Mouse (Mus musculus) liver, embryonic 15.5 days (tissue): ENCODE results near the gene Cd96. TPM values are rescaled to one million over a fixed set of nuclear protein-coding genes. Genes with fewer than 3 reads are reported as not detected.

Experiments
- ATAC-seq: fragments of 200-750 bp; cut with Nextera tagmentation; 2 replicates; pipeline ENCODE4 v1.8.0; 2017; ENCODE audit warnings: moderate number of reproducible peaks, mild to moderate bottlenecking, moderate library complexity; ENCODE audit not compliant: insufficient read depth
- H3K27ac ChIP-seq: fragments of 300-500 bp; sonication (generic); replicated peaks from 2 replicates; pipeline ENCODE4 v1.5.1; 2015; ENCODE audit warnings: mild to moderate bottlenecking, inconsistent platforms
- H3K27me3 ChIP-seq: fragments of 300-500 bp; sonication (generic); 2 replicates; pipeline ENCODE4 v1.6.1; 2015; ENCODE audit warnings: mild to moderate bottlenecking, inconsistent platforms
- H3K36me3 ChIP-seq: fragments of 300-500 bp; sonication (generic); replicated peaks from 2 replicates; pipeline ENCODE4 v1.6.1; 2015; ENCODE audit warnings: moderate library complexity, mild to moderate bottlenecking, inconsistent platforms
- H3K4me1 ChIP-seq: fragments of 300-500 bp; sonication (generic); replicated peaks from 2 replicates; pipeline ENCODE4 v1.6.1; 2015; ENCODE audit warnings: inconsistent platforms
- H3K4me2 ChIP-seq: fragments of 300-500 bp; sonication (generic); 2 replicates; pipeline ENCODE4 v1.6.1; 2015; ENCODE audit warnings: moderate library complexity, mild to moderate bottlenecking, inconsistent platforms
- H3K4me3 ChIP-seq: fragments of 300-500 bp; sonication (generic); replicated peaks from 2 replicates; pipeline ENCODE4 v1.5.1; 2015; ENCODE audit warnings: mild to moderate bottlenecking, inconsistent platforms
- H3K9ac ChIP-seq: fragments of 300-500 bp; sonication (generic); 2 replicates; pipeline ENCODE4 v1.6.1; 2015; ENCODE audit warnings: moderate library complexity, mild to moderate bottlenecking, inconsistent platforms
- H3K9me3 ChIP-seq: fragments of 300-500 bp; sonication (generic); replicated peaks from 2 replicates; pipeline ENCODE4 v1.6.1; 2016; ENCODE audit warnings: inconsistent platforms
- WGBS: fragments of 180-500 bp; shearing (Covaris S2); methylation state at CpG from one replicate; pipeline ENCODE4 v1.1.7; 2015; ENCODE audit warnings: mixed read lengths; ENCODE audit not compliant: insufficient replicate concordance; 5-methylcytosine and 5-hydroxymethylcytosine counted together
- polyA plus RNA-seq: library from polyadenylated mRNA; unstranded; fragments of >200 nt; fragmentation: Nextera tagmentation; extraction: Ambion mirVana; gene quantifications from 2 replicates; pipeline ENCODE4 v1.2.1, GENCODE M21; 2015

Gene Cd96
- polyA plus RNA-seq, 1 experiment from 2014 or later = 0.05 TPM

GRCm38 (mm10) chr16:46109536-46109935, 10.5 kb downstream of the Cd96 start:
- Histone ChIP-seq H3K4me1 (no peaks in the 10 kb centered on the region), H3K9ac (no peak overlapping the region), H3K36me3 (no peaks in the 10 kb centered on the region), H3K4me3 (no peak overlapping the region), H3K4me2 (no peak overlapping the region), H3K27ac (no peak overlapping the region), H3K27me3 (no peaks in the 10 kb centered on the region), H3K9me3 (no peaks in the 10 kb centered on the region)
- ATAC-seq = no peak
- 39% methylated on average over 8 of the region's 8 CpGs for WGBS

GRCm38 (mm10) chr16:46107431-46107830, 12.6 kb downstream of the Cd96 start:
- Histone ChIP-seq H3K27me3 (no peaks in the 10 kb centered on the region), H3K36me3 (no peaks in the 10 kb centered on the region), H3K4me2 (no peak overlapping the region), H3K9me3 (no peaks in the 10 kb centered on the region), H3K9ac (no peak overlapping the region), H3K27ac (no peak overlapping the region), H3K4me3 (no peak overlapping the region), H3K4me1 (no peaks in the 10 kb centered on the region)
- WGBS = 20% methylated on average over 4 of the region's 4 CpGs
- ATAC-seq = no peak

GRCm38 (mm10) chr16:46104491-46104890, 15.6 kb downstream of the Cd96 start:
- H3K4me2 ChIP-seq = no peak overlapping the region
- 53% methylated on average over 9 of the region's 9 CpGs for WGBS
- no peak overlapping the region for H3K4me3 ChIP-seq
- no peak overlapping the region for H3K27ac ChIP-seq
- no peak for ATAC-seq
- no peaks in the 10 kb centered on the region for H3K4me1 ChIP-seq
- H3K36me3 ChIP-seq = no peaks in the 10 kb centered on the region
- H3K27me3 ChIP-seq = no peaks in the 10 kb centered on the region
- H3K9ac ChIP-seq = no peak overlapping the region
- no peaks in the 10 kb centered on the region for H3K9me3 ChIP-seq

GRCm38 (mm10) chr16:46101748-46102147, 18.3 kb downstream of the Cd96 start:
- no peaks in the 10 kb centered on the region for H3K36me3 ChIP-seq
- H3K9ac ChIP-seq = no peak overlapping the region
- 13% methylated on average over 2 of the region's 2 CpGs for WGBS
- H3K4me3 ChIP-seq = no peak overlapping the region
- H3K4me1 ChIP-seq = no peaks in the 10 kb centered on the region
- no peaks in the 10 kb centered on the region for H3K27me3 ChIP-seq
- H3K9me3 ChIP-seq = no peaks in the 10 kb centered on the region
- no peak for ATAC-seq
- no peak overlapping the region for H3K4me2 ChIP-seq
- no peak overlapping the region for H3K27ac ChIP-seq

- H3K36me3 ChIP-seq = no peaks in the 10 kb centered on the region
- WGBS = 45% methylated on average over 2 of the region's 2 CpGs
- ATAC-seq = no peak
- no peaks in the 10 kb centered on the region for H3K27me3 ChIP-seq
- H3K9ac ChIP-seq = no peak overlapping the region
- no peak overlapping the region for H3K27ac ChIP-seq
- H3K4me1 ChIP-seq = no peaks in the 10 kb centered on the region
- no peak overlapping the region for H3K4me2 ChIP-seq
- no peaks in the 10 kb centered on the region for H3K9me3 ChIP-seq
- no peak overlapping the region for H3K4me3 ChIP-seq
Measured at GRCm38 (mm10) chr16:46100286-46100685, 19.8 kb downstream of the Cd96 start.

- ATAC-seq = no peak
- no peak overlapping the region for H3K9ac ChIP-seq
- no peaks in the 10 kb centered on the region for H3K27me3 ChIP-seq
- no peak overlapping the region for H3K4me2 ChIP-seq
- no peaks in the 10 kb centered on the region for H3K36me3 ChIP-seq
- no peak overlapping the region for H3K4me3 ChIP-seq
- 63% methylated on average over 9 of the region's 9 CpGs for WGBS
- no peaks in the 10 kb centered on the region for H3K4me1 ChIP-seq
- no peak overlapping the region for H3K27ac ChIP-seq
- H3K9me3 ChIP-seq = no peaks in the 10 kb centered on the region
Measured at GRCm38 (mm10) chr16:46097421-46097820, 22.6 kb downstream of the Cd96 start.

GRCm38 (mm10) chr16:46094478-46094877, 25.6 kb downstream of the Cd96 start:
- Histone ChIP-seq H3K27me3 (no peaks in the 10 kb centered on the region), H3K36me3 (no peaks in the 10 kb centered on the region), H3K4me2 (no peak overlapping the region), H3K9me3 (no peaks in the 10 kb centered on the region), H3K4me1 (no peaks in the 10 kb centered on the region), H3K4me3 (no peak overlapping the region), H3K9ac (no peak overlapping the region), H3K27ac (no peak overlapping the region)
- no peak for ATAC-seq
- WGBS = 42% methylated on average over 2 of the region's 2 CpGs

- no peak overlapping the region for H3K4me3 ChIP-seq
- no peaks in the 10 kb centered on the region for H3K4me1 ChIP-seq
- H3K27me3 ChIP-seq = no peaks in the 10 kb centered on the region
- WGBS = 83% methylated on average over 2 of the region's 2 CpGs
- H3K27ac ChIP-seq = no peak overlapping the region
- no peak overlapping the region for H3K9ac ChIP-seq
- ATAC-seq = no peak
- H3K36me3 ChIP-seq = no peaks in the 10 kb centered on the region
- no peaks in the 10 kb centered on the region for H3K9me3 ChIP-seq
- H3K4me2 ChIP-seq = no peak overlapping the region
Measured at GRCm38 (mm10) chr16:46092935-46093334, 27.1 kb downstream of the Cd96 start.

GRCm38 (mm10) chr16:46086874-46087473, 33.1 kb downstream of the Cd96 start:
- no peak overlapping the region for H3K27ac ChIP-seq
- H3K27me3 ChIP-seq = no peaks in the 10 kb centered on the region
- no peak overlapping the region for H3K4me3 ChIP-seq
- H3K36me3 ChIP-seq = no peaks in the 10 kb centered on the region
- no peaks in the 10 kb centered on the region for H3K4me1 ChIP-seq
- 51% methylated on average over 5 of the region's 5 CpGs for WGBS
- H3K4me2 ChIP-seq = no peak overlapping the region
- H3K9ac ChIP-seq = no peak overlapping the region
- ATAC-seq = no peak
- no peaks in the 10 kb centered on the region for H3K9me3 ChIP-seq

- 63% methylated on average over 3 of the region's 3 CpGs for WGBS
- H3K9me3 ChIP-seq = no peaks in the 10 kb centered on the region
- ATAC-seq = no peak
Measured at GRCm38 (mm10) chr16:46068000-46068399, 52.1 kb downstream of the Cd96 start.

GRCm38 (mm10) chr16:46063278-46063677, 56.8 kb downstream of the Cd96 start:
- no peak overlapping the region for H3K27ac ChIP-seq
- H3K9me3 ChIP-seq = no peaks in the 10 kb centered on the region
- H3K27me3 ChIP-seq = no peaks in the 10 kb centered on the region
- H3K4me3 ChIP-seq = no peak overlapping the region
- no peak for ATAC-seq
- WGBS = 70% methylated on average over 5 of the region's 5 CpGs
- no peak overlapping the region for H3K9ac ChIP-seq
- no peak overlapping the region for H3K4me2 ChIP-seq
- no peaks in the 10 kb centered on the region for H3K36me3 ChIP-seq
- no peaks in the 10 kb centered on the region for H3K4me1 ChIP-seq

More at GRCm38 (mm10) chr16:46068000-46068399, 52.1 kb downstream of the Cd96 start:
- Histone ChIP-seq H3K9ac (no peak overlapping the region), H3K4me2 (no peak overlapping the region), H3K27me3 (no peaks in the 10 kb centered on the region), H3K4me1 (no peaks in the 10 kb centered on the region), H3K27ac (no peak overlapping the region), H3K36me3 (no peaks in the 10 kb centered on the region), H3K4me3 (no peak overlapping the region)

- Histone ChIP-seq H3K9ac (no peak overlapping the region), H3K27ac (no peak overlapping the region), H3K9me3 (no peaks in the 10 kb centered on the region), H3K36me3 (no peaks in the 10 kb centered on the region), H3K4me2 (no peak overlapping the region), H3K4me1 (no peaks in the 10 kb centered on the region), H3K4me3 (no peak overlapping the region), H3K27me3 (no peaks in the 10 kb centered on the region)
- 51% methylated on average over 2 of the region's 2 CpGs for WGBS
- ATAC-seq = no peak
Measured at GRCm38 (mm10) chr16:46046906-46047305, 73.1 kb downstream of the Cd96 start.
